In the genomic region with DNA sequence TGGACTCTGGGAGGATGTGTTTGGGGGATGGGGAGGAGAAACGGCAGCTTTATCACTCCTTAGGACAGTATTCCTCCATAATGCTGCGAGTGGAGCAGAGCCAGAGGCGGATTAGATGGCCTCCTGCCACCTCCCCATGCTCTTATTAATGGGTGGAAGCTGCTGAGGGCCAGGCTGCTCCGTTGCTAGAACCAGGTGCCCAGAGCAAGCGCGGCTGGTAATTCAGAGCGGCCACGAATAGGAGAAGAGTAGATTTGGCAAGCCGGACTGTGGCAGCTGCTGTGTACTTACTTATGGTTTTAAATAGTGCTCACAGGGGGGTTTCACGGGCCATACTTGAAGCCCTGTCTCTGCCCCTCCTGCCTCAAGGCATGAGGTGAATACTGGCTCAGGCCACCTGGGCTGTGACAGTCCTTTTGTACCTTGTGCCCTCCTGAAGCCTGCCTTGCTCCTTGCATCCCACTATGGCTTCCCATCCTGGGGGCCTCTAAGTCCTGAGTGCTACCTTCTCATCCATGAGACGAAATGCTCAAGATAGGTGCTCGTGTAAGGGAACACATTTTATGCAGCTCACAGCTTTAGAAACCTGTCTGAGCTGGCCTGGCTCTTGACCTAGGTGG, we compare ENCODE assay signal across 11 mouse cellular contexts. TPM values are rescaled to one million over a fixed set of nuclear protein-coding genes. Genes with fewer than 3 reads are reported as not detected.
DNase-seq lines count a peak whose midpoint lies in the region; ATAC-seq and TF ChIP-seq lines count a peak whose summit lies in the region.
"Had no signal": no experiment of that assay in that cellular context is flagged by ENCODE, and none has a peak within 500 bp of the region (broad histone marks: within the 10 kb centered on the region; RNA-seq: fewer than 3 reads in every experiment).

No protein-coding gene starts in this region.

- H3K9ac ChIP-seq in forebrain, postnatal 0 days, result no peak overlapping the region
- H3K9ac ChIP-seq in midbrain, postnatal 0 days (replicated peaks; ENCODE audit: low read length, poor library complexity, severe bottlenecking), result no peak overlapping the region
- H3K9ac ChIP-seq: heart, embryonic 12.5 days had no signal

- no peak for TF ChIP-seq CTCF in forebrain, postnatal 0 days (IDR thresholded peaks at IDR 0.05; ENCODE audit: low read depth)
- no peak for TF ChIP-seq CTCF in midbrain, postnatal 0 days (IDR thresholded peaks at IDR 0.05)

- H3K27me3 ChIP-seq in forebrain, postnatal 0 days (ENCODE audit: insufficient read depth, low read length), result no peaks in the 10 kb centered on the region
- H3K27me3 ChIP-seq in midbrain, postnatal 0 days (ENCODE audit: insufficient read depth, low read length), result no peaks in the 10 kb centered on the region
- H3K27me3 ChIP-seq: heart, embryonic 12.5 days had no signal

- H3K27ac ChIP-seq in forebrain, postnatal 0 days (ENCODE audit: low read depth, low read length), result no peak overlapping the region
- no peak overlapping the region for H3K27ac ChIP-seq in midbrain, postnatal 0 days (ENCODE audit: low read depth, low read length)
- H3K27ac ChIP-seq: macrophage had no signal

- no peak overlapping the region for H3K4me3 ChIP-seq in forebrain, postnatal 0 days (ENCODE audit: low read depth, low read length)
- no peak overlapping the region for H3K4me3 ChIP-seq in midbrain, postnatal 0 days (ENCODE audit: low read depth, low read length)
- H3K4me3 ChIP-seq: heart, embryonic 12.5 days had no signal

- intact Hi-C loops in left cerebral cortex, postnatal 14 days (cut with DNase I), result no loop called here
- intact Hi-C loops in left cerebral cortex, postnatal 36 days (cut with DNase I), result no loop called here

- H3K4me2 ChIP-seq in forebrain, postnatal 0 days (ENCODE audit: low read depth), result peak overlapping the region; percentile 1; the same call in 1 of the 2 replicates
- H3K4me2 ChIP-seq in midbrain, postnatal 0 days (ENCODE audit: low read depth, low read length, poor library complexity, severe bottlenecking), result no peak overlapping the region
- H3K4me2 ChIP-seq: heart, embryonic 12.5 days had no signal

- no peaks in the 10 kb centered on the region for H3K9me3 ChIP-seq in forebrain, postnatal 0 days (ENCODE audit: low read length)
- H3K9me3 ChIP-seq in midbrain, postnatal 0 days (ENCODE audit: low read length), result no peaks in the 10 kb centered on the region
- H3K9me3 ChIP-seq: heart, embryonic 12.5 days had no signal

- no peaks in the 10 kb centered on the region for H3K36me3 ChIP-seq in forebrain, postnatal 0 days (ENCODE audit: insufficient read depth)
- H3K36me3 ChIP-seq in midbrain, postnatal 0 days (ENCODE audit: insufficient read depth, low read length), result no peaks in the 10 kb centered on the region
- H3K36me3 ChIP-seq: heart, embryonic 12.5 days had no signal

- peak; percentile 30 to 58 for DNase-seq in left cerebral cortex, postnatal 14 days (ENCODE audit: low spot score in 2 of 2)
- DNase-seq in left cerebral cortex, postnatal 36 days (ENCODE audit: low spot score in 2 of 2), result no peak
- peak; percentile 76 to 81 for DNase-seq in cerebellum, adult 18-20 months
- DNase-seq in forebrain, postnatal 0 days, result peak; percentile 48
- peak; percentile 85 for DNase-seq in midbrain, postnatal 0 days (ENCODE audit: low spot score)
- no peak for DNase-seq in kidney, postnatal 36 days
- no peak for DNase-seq in thymus, postnatal 36 days
- DNase-seq: kidney, adult 2 months had no signal

- WGBS in forebrain, postnatal 0 days, result 45% methylated on average over 12 of the region's 12 CpGs
- 59% methylated on average over 12 of the region's 12 CpGs for WGBS in midbrain, postnatal 0 days

- H3K4me1 ChIP-seq in forebrain, postnatal 0 days (ENCODE audit: insufficient read depth), result no peaks in the 10 kb centered on the region
- H3K4me1 ChIP-seq in midbrain, postnatal 0 days (ENCODE audit: insufficient read depth, low read length), result peaks cover 6% of the 10 kb centered on the region; the same call in 1 of the 2 replicates
- H3K4me1 ChIP-seq: heart, embryonic 12.5 days had no signal

- ATAC-seq in forebrain, postnatal 0 days, result peak; percentile 71
- ATAC-seq in midbrain, postnatal 0 days (ENCODE audit: low FRiP score), result peak; percentile 27; the same call in 1 of the 2 replicates
- ATAC-seq in activated CD4-positive, CD25-positive, alpha-beta regulatory T cell, adult 4 months, result no peak

RNA-seq across cellular contexts. Expression of a gene that starts 14.7 kb away (rescaled TPM):
- total RNA-seq in left cerebral cortex, postnatal 14 days (2021), result 10 to 100 TPM; 88.0 to 98.7 TPM
- total RNA-seq in left cerebral cortex, postnatal 36 days (2021), result 100 to 1,000 TPM in 1 of 2 experiments, 10 to 100 TPM in 1; 95.4 to 106 TPM
- 28.9 and 31.7 TPM in 2 replicates for total RNA-seq in forebrain, postnatal 0 days (2014; rRNA removed)
- polyA plus RNA-seq in forebrain, postnatal 0 days (2015; fragmentation: Nextera tagmentation; extraction: Ambion mirVana), result 21.0 and 31.1 TPM in 2 replicates
- 34.8 and 42.8 TPM in 2 replicates for total RNA-seq in midbrain, postnatal 0 days (2014; rRNA removed)
- 25.9 and 28.0 TPM in 2 replicates for polyA plus RNA-seq in midbrain, postnatal 0 days (2015; fragmentation: Nextera tagmentation; extraction: Ambion mirVana)
- polyA plus RNA-seq in activated CD4-positive, CD25-positive, alpha-beta regulatory T cell, adult 4 months (2017; shearing (Covaris generic)), result 10 to 100 TPM; 37.4 to 45.1 TPM

Comparison
In these comparisons a context has a peak if more than half of its experiments do, and no peak if none do; other contexts are left out.
1. DNase-seq: peak in left cerebral cortex, postnatal 14 days (2 of 2), cerebellum, adult 18-20 months (2 of 2), forebrain, postnatal 0 days (single experiment) and midbrain, postnatal 0 days (single experiment); none in left cerebral cortex, postnatal 36 days (0 of 2), kidney, postnatal 36 days (0 of 2) and thymus, postnatal 36 days (0 of 2).